Mouse (Mus musculus): Measurements from ENCODE around the gene Gm11596. TPM values are rescaled to one million over a fixed set of nuclear protein-coding genes. Genes with fewer than 3 reads are reported as not detected.
"Not testable (repeated sequence)": the region's sequence is repeated elsewhere in the genome, so short reads cannot be mapped to it uniquely, and the experiment has no call there.

Gene Gm11596
- polyA plus RNA-seq (2016; fragmentation: Nextera tagmentation; extraction: Ambion mirVana), result not detected in 2 replicates

DNA sequence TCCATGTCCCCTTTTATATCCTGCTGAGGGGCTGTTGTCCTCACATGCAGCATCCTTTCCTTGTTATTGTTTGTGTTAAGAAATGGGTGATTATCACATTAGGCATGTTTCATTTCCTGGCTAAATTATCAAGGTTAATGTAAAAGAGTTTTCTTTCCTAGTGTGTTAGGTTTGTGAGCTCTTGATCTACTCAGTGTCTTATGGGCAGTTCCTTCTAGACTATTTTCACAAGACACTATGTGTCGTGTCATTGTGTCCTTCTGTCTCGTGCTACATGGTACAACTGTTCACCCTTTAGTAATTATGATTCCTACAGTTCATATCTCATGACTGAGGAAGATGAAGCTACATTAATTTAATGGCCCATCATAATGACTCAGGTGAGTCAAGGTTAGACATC is at the start of gene Gm11596:
Gm11596 (minus strand) TSS at position 101 of the 400 bp plus-strand sequence.
- H3K36me3 ChIP-seq, result no peaks in the 10 kb centered on the region
- peaks cover 6% of the 10 kb centered on the region; the same call in 1 of the 2 replicates for H3K27me3 ChIP-seq (ENCODE audit: insufficient read depth, poor library complexity, severe bottlenecking)
- no peaks in the 10 kb centered on the region for H3K4me1 ChIP-seq
- no peaks in the 10 kb centered on the region for H3K9me3 ChIP-seq
- DNase-seq (ENCODE audit: low spot score), result no peak
- 75% methylated on average over 2 of the region's 2 CpGs for WGBS
- no peak within 1 kb of the TSS for H3K27ac ChIP-seq
- H3K4me3 ChIP-seq, result no peak within 1 kb of the TSS

DNA sequence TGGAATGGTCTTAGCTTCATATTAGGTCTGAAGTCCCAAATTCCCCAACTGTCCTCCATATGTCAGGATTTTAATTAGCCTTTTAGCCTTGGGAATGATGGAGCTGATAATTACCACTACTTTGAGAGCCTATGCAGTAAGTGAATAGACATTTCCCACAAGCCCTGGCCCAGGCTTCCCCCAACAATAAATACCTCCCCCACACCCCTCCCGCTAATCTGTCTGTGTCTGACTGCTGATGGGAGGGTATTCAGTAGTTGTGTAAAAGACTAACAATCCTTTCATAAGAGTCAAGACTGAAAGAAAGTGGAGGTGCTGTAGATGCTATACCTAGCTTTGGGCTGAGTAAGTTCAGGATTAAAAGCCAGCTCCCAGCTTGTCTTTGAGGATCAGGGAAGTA is 48.9 kb upstream of the Gm11596 start:
- H3K36me3 ChIP-seq, result no peaks in the 10 kb centered on the region
- H3K9me3 ChIP-seq, result no peaks in the 10 kb centered on the region
- no peak overlapping the region for H3K4me3 ChIP-seq
- DNase-seq (ENCODE audit: low spot score), result no peak
- no peaks in the 10 kb centered on the region for H3K27me3 ChIP-seq (ENCODE audit: insufficient read depth, poor library complexity, severe bottlenecking)
- WGBS, result 77% methylated on average over 1 of the region's 1 CpGs
- no peak overlapping the region for H3K27ac ChIP-seq
- H3K4me1 ChIP-seq, result no peaks in the 10 kb centered on the region

DNA sequence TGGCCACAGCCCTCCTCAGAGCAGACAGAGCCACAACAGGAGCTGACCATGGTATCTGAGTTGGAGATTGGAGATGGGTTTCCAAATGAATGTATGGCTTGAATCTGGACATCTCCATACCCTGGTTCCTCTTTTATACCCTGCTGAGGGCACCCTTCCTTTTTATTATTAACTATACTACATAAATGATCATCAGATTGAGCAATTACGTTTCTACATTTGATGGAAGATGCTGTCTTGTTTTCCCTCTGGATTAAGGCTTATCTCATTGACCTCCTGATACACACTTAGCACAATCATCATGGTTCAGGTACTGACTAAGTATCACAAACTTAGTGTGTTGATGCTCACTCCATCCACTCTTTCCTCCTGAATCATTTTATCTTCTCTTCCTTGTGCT is 44.7 kb upstream of the Gm11596 start, which contains the start of gene 2300003K06Rik:
2300003K06Rik (minus strand) TSS at position 101 of the 400 bp plus-strand sequence.
- Histone ChIP-seq H3K9me3 (no peaks in the 10 kb centered on the region), H3K4me1 (no peaks in the 10 kb centered on the region), H3K36me3 (no peaks in the 10 kb centered on the region), H3K4me3 (no peak within 1 kb of the TSS), H3K27me3 (ENCODE audit: insufficient read depth, poor library complexity, severe bottlenecking) (no peaks in the 10 kb centered on the region), H3K27ac (no peak within 1 kb of the TSS)
- no peak for DNase-seq (ENCODE audit: low spot score)
- 68% methylated on average over 1 of the region's 1 CpGs for WGBS

DNA sequence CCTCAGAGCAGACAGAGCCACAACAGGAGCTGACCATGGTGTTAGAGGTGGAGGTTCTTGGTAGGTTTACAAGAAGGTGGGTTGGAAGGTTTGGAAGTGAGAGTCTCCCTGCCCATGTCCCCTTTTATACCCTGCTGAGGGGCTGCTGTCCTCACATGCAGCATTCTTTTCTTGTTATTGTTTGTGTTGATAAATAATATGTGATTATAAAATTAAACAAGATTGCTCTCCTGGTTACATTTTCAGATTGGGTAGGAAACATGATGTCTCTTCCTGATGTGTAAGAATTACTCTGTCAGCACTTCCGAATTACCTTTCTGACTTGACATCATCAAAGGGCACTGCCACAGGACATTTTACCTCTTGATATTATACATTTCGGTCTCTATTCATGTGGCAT is 22.3 kb upstream of the Gm11596 start, which contains the start of gene Gm11564:
Gm11564 (minus strand) TSS at position 101 of the 400 bp plus-strand sequence.
- 78% methylated on average over 2 of the region's 2 CpGs for WGBS
- not testable (repeated sequence) for DNase-seq (ENCODE audit: low spot score); H3K27me3 ChIP-seq (ENCODE audit: insufficient read depth, poor library complexity, severe bottlenecking); H3K27ac ChIP-seq; H3K4me3 ChIP-seq; H3K4me1 ChIP-seq; H3K9me3 ChIP-seq; H3K36me3 ChIP-seq

DNA sequence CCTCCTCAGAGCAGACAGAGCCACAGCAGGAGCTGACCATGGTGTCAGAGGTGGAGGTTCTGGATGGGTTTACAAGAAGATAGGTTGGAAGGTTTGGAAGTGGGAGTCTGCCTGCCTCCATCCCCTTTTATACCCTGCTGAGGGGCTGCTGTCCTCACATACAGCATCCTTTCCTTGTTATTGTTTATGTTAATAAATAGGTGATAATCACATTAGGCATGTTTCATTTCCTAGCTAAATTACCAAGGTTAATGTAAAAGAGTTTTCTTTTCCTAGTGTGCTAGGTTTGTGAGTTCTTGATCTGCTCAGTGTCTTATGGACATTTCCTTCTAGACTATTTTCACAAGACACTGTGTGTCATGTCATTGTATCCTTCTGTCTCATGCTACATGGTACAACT is 16.5 kb upstream of the Gm11596 start, which contains the start of gene Krtap4-13:
Krtap4-13 (minus strand) TSS at position 101 of the 400 bp plus-strand sequence.
- not testable (repeated sequence) for H3K27ac ChIP-seq; H3K27me3 ChIP-seq (ENCODE audit: insufficient read depth, poor library complexity, severe bottlenecking); H3K36me3 ChIP-seq; H3K9me3 ChIP-seq; H3K4me1 ChIP-seq; DNase-seq (ENCODE audit: low spot score); H3K4me3 ChIP-seq

DNA sequence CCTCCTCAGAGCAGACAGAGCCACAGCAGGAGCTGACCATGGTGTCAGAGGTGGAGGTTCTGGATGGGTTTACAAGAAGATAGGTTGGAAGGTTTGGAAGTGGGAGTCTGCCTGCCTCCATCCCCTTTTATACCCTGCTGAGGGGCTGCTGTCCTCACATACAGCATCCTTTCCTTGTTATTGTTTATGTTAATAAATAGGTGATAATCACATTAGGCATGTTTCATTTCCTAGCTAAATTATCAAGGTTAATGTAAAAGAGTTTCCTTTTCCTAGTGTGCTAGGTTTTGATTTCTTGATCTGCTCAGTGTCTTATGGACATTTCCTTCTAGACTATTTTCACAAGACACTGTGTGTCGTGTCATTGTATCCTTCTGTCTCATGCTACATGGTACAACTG is 11.1 kb upstream of the Gm11596 start, which contains the start of gene Gm11554:
Gm11554 (minus strand) TSS at position 101 of the 400 bp plus-strand sequence.
- DNase-seq (ENCODE audit: low spot score); H3K4me3 ChIP-seq; H3K36me3 ChIP-seq; H3K9me3 ChIP-seq; H3K27ac ChIP-seq; H3K27me3 ChIP-seq (ENCODE audit: insufficient read depth, poor library complexity, severe bottlenecking); H3K4me1 ChIP-seq: not testable (repeated sequence)
- WGBS, result no CpG with 5 or more reads among the region's 1 CpGs

DNA sequence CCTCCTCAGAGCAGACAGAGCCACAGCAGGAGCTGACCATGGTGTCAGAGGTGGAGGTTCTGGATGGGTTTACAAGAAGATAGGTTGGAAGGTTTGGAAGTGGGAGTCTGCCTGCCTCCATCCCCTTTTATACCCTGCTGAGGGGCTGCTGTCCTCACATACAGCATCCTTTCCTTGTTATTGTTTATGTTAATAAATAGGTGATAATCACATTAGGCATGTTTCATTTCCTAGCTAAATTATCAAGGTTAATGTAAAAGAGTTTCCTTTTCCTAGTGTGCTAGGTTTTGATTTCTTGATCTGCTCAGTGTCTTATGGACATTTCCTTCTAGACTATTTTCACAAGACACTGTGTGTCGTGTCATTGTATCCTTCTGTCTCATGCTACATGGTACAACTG is 5.6 kb upstream of the Gm11596 start, which contains the start of gene Gm11569:
Gm11569 (minus strand) TSS at position 101 of the 400 bp plus-strand sequence.
- not testable (repeated sequence) for H3K27ac ChIP-seq; H3K4me1 ChIP-seq; H3K4me3 ChIP-seq; DNase-seq (ENCODE audit: low spot score); H3K36me3 ChIP-seq; H3K27me3 ChIP-seq (ENCODE audit: insufficient read depth, poor library complexity, severe bottlenecking); H3K9me3 ChIP-seq
- WGBS, result no CpG with 5 or more reads among the region's 1 CpGs

DNA sequence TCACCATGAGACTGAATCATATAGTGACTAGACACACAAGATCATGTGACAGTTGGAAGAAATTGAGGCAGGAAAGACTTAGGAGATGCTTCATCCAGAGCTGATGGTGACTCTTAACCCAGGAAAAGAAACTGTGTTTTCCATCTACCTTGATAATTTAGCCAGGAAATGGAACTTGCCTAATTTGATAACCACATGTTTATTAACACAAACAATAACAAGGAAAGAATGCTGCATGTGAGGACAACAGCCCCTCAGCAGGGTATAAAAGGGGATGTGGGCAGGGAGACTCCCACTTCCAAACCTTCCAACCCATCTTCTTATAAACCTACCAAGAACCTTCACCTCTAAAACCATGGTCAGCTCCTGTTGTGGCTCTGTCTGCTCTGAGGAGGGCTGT is 8.4 kb downstream of the Gm11596 start, which contains the start of gene Krtap4-9:
Krtap4-9 (plus strand) TSS at position 301 of the 400 bp plus-strand sequence.
- H3K9me3 ChIP-seq; H3K36me3 ChIP-seq; H3K4me1 ChIP-seq; DNase-seq (ENCODE audit: low spot score); H3K27me3 ChIP-seq (ENCODE audit: insufficient read depth, poor library complexity, severe bottlenecking); H3K27ac ChIP-seq; H3K4me3 ChIP-seq: not testable (repeated sequence)

DNA sequence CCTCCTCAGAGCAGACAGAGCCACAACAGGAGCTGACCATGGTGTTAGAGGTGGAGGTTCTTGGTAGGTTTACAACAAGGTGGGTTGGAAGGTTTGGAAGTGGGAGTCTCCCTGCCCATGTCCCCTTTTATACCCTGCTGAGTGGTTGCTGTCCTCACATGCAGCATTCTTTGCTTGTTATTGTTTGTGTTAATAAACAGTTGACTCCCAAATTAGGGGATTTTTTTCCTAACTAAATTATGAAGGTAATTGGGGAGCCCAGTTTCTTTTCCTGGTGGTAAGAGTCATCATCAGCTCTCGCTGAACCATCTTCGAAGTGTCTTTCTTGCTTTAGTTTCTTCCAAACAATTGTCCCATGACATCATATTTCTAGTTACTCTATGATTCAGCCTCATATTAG is 12.7 kb downstream of the Gm11596 start, which contains the start of gene Krtap4-8:
Krtap4-8 (minus strand) TSS at position 101 of the 400 bp plus-strand sequence.
- no peak for DNase-seq (ENCODE audit: low spot score)
- H3K9me3 ChIP-seq, result no peaks in the 10 kb centered on the region
- no peak within 1 kb of the TSS for H3K27ac ChIP-seq
- no peaks in the 10 kb centered on the region for H3K27me3 ChIP-seq (ENCODE audit: insufficient read depth, poor library complexity, severe bottlenecking)
- no peak within 1 kb of the TSS for H3K4me3 ChIP-seq
- 95% methylated on average over 2 of the region's 2 CpGs for WGBS
- H3K36me3 ChIP-seq, result no peaks in the 10 kb centered on the region
- H3K4me1 ChIP-seq, result peaks cover 5% of the 10 kb centered on the region

DNA sequence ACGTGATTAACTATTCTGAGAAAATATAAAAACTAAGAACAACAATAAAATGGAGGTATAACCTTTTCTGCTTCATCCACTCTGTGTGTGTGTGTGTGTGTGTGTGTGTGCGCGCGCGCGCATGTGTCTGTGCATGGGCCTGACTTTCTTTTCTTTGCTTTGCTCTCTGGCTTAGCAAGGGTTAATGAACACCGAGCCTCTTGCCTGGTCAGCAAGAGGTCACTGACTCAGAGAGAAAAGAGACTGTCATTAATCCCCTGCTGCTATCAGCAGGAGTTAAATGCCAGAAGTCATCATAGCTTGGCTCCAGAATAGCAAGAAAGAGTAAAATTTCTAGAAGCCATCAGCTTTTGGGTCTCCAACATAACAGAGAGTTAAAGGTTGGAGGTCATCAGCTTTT is 14.9 kb downstream of the Gm11596 start:
- WGBS, result 71% methylated on average over 7 of the region's 7 CpGs
- Histone ChIP-seq H3K27ac (no peak overlapping the region), H3K9me3 (no peaks in the 10 kb centered on the region), H3K27me3 (ENCODE audit: insufficient read depth, poor library complexity, severe bottlenecking) (no peaks in the 10 kb centered on the region), H3K4me3 (no peak overlapping the region), H3K4me1 (peaks cover 5% of the 10 kb centered on the region), H3K36me3 (no peaks in the 10 kb centered on the region)
- no peak for DNase-seq (ENCODE audit: low spot score)

DNA sequence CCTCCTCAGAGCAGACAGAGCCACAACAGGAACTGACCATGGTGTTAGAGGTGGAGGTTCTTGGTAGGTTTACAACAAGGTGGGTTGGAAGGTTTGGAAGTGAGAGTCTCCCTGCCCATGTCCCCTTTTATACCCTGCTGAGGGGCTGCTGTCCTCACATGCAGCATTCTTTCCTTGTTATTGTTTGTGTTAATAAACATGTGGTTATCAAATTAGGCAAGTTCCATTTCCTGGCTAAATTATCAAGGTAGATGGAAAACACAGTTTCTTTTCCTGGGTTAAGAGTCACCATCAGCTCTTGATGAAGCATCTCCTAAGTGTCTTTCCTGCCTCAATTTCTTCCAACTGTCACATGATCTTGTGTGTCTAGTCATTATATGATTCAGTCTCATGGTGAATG is 20.5 kb downstream of the Gm11596 start, which contains the start of gene Gm11595:
Gm11595 (minus strand) TSS at position 101 of the 400 bp plus-strand sequence.
- H3K36me3 ChIP-seq; H3K9me3 ChIP-seq; H3K4me3 ChIP-seq; H3K4me1 ChIP-seq; H3K27me3 ChIP-seq (ENCODE audit: insufficient read depth, poor library complexity, severe bottlenecking); H3K27ac ChIP-seq; DNase-seq (ENCODE audit: low spot score): not testable (repeated sequence)

DNA sequence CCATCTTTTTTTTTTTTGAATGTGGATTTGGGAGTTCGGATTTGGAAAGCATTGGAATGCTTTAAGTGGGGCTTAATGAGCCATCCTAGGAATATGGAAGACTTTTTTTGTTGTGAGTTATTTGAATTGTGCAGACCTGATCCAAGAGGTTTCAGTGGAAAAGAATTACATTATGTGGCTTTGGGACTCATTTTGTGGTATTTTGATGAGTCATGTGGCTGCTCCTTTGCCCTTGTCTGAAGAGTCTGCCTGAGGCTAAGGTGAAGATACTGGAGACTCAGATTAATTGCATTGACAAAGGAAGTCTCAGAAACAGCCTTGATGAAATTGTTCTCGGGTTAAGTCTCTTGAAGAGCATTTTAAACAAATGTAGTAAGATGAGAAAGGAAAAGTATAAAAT is 24.9 kb downstream of the Gm11596 start:
- Histone ChIP-seq H3K4me1 (no peaks in the 10 kb centered on the region), H3K4me3 (no peak overlapping the region), H3K9me3 (no peaks in the 10 kb centered on the region), H3K27me3 (ENCODE audit: insufficient read depth, poor library complexity, severe bottlenecking) (no peaks in the 10 kb centered on the region), H3K36me3 (no peaks in the 10 kb centered on the region), H3K27ac (no peak overlapping the region)
- WGBS, result 75% methylated on average over 2 of the region's 2 CpGs
- DNase-seq (ENCODE audit: low spot score), result no peak

DNA sequence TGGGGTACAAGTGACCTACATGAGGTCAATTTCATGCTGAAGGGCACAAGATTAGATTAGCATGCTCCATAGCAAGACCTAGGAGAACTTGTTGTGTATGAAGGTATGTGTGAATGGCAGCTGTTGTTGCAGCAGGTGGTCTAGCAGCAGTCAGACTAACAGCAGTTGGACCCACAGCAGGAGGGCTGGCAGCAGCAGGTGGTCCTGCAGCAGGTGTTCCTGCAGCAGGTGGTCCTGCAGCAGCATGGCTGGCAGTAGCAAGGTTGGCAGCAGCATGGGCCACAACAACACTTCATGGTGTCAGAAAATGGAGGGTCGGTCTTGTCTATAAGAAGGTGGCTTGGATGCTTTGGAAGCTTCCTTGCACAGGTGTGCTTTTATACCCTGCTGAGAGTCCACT is 34.4 kb downstream of the Gm11596 start:
- DNase-seq (ENCODE audit: low spot score), result no peak
- no peaks in the 10 kb centered on the region for H3K4me1 ChIP-seq
- WGBS, result 82% methylated on average over 1 of the region's 1 CpGs
- H3K27ac ChIP-seq, result no peak overlapping the region
- no peaks in the 10 kb centered on the region for H3K36me3 ChIP-seq
- no peaks in the 10 kb centered on the region for H3K9me3 ChIP-seq
- no peak overlapping the region for H3K4me3 ChIP-seq
- H3K27me3 ChIP-seq (ENCODE audit: insufficient read depth, poor library complexity, severe bottlenecking), result no peaks in the 10 kb centered on the region

DNA sequence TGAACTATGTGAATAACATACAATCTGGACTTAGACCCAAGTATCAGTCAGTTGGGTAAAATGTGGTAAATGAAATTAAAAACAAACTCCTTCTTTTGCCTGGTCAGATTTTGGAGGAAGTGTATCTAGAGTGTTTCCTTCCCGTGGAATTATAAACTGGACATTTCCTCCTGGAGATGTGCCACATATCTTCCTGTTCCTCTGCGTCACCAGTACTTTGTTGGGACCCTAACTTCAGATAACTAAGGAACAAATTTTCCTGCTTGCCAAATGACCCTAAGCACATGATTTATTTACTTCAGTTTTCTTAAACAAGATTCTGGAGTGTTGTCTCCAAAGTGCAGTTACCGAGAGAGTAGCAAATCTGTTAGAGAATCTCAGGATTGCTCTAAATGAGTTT is 49.3 kb downstream of the Gm11596 start:
- Histone ChIP-seq H3K36me3 (no peaks in the 10 kb centered on the region), H3K9me3 (no peaks in the 10 kb centered on the region), H3K27me3 (ENCODE audit: insufficient read depth, poor library complexity, severe bottlenecking) (no peaks in the 10 kb centered on the region), H3K4me3 (no peak overlapping the region), H3K27ac (no peak overlapping the region), H3K4me1 (no peaks in the 10 kb centered on the region)
- no peak for DNase-seq (ENCODE audit: low spot score)
- 80% methylated on average over 3 of the region's 3 CpGs for WGBS

Data from heart, embryonic 10.5 days (tissue).